Mouse (Mus musculus): ENCODE data around the gene March5.
"Not testable (repeated sequence)": the region's sequence is repeated elsewhere in the genome, so short reads cannot be mapped to it uniquely, and the experiment has no call there.

The March5 gene

GRCm38 (mm10) chr19:37208986-37209385 is 1.6 kb downstream of the March5 start:
- DNase-seq (ENCODE audit: low read depth, low spot score) = no peak

- no peak for DNase-seq (ENCODE audit: low read depth, low spot score)
Measured at GRCm38 (mm10) chr19:37209467-37210128, 2.3 kb downstream of the March5 start.

DNA sequence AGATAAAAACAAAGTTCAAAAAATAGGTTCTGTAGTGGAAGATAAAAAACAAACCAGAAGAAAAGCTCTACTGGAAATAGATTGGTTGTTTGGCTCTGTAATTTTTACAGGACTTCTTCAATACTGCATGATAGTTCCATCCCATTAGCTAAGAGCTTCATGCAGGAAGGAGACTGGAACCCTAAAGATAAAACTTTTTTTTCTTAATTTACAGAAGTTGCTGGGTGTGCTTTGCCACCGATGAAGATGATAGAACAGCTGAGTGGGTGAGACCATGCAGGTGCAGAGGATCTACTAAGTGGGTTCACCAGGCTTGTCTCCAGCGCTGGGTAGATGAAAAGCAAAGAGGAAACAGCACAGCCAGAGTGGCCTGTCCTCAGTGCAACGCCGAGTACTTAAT is 3.1 kb downstream of the March5 start:
- DNase-seq (ENCODE audit: low read depth, low spot score) = no peak

- no peak for DNase-seq (ENCODE audit: low read depth, low spot score)
Measured at GRCm38 (mm10) chr19:37211416-37211815, 4.1 kb downstream of the March5 start.

- DNase-seq (ENCODE audit: low read depth, low spot score) = no peak
Measured at GRCm38 (mm10) chr19:37214711-37215110, 7.4 kb downstream of the March5 start.

DNA sequence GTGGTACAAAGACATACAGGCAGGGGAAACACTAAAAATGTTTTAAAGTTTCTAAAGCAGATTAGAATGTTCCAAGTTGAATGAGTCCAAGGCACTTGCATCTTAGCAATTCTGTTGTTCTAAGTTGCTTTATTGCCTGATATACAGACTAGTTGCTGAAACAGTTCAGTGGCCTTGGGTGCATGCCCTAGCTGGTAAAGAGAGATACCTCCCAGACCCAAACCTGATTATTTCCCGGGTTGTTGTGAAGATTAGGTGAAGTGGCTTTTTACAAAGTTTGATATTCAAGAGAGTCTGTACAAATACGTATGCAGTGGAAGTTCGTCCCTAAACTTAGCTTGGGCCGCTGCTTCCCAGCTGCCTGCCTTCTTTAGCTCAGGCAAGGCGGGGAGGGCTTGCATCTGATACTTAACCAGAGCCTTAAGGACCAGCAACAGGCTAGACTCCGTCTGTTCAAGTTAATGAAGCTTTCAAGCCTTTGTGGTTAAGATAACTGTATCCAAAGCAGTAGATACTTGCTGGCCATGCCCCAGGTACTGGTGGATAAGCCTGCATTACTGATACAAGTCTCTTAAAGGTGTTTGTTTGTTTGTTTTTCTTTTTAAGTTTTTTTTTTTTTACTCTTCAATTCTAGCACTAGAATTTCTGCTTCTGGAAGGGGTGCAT is 18.0 kb downstream of the March5 start:
- no peak for DNase-seq (ENCODE audit: low read depth, low spot score)

- DNase-seq (ENCODE audit: low read depth, low spot score) = not testable (repeated sequence)
Measured at GRCm38 (mm10) chr19:37232598-37232997, 25.3 kb downstream of the March5 start.

GRCm38 (mm10) chr19:37233561-37234539 is 26.5 kb downstream of the March5 start:
- DNase-seq (ENCODE audit: low read depth, low spot score) = no peak

DNA sequence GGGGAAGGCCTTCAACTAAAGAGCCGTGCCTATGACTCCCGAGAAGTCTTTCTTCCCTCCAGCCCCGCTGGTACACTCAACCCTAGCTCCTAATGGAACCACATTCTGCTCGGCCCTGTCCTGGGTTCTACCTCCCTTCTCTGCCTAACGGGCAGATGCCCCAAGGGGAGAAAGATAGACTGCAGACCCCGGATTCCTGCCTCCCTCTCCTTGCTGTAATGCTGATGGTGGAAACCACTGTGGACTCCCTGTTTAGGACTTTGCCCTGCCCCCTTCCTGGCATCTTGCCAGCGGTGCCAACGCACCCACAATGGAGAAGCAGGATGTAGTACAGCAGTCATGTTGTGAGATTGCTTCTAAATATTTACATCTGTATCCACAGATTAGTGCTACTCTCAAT is 28.5 kb downstream of the March5 start:
- no peak for DNase-seq (ENCODE audit: low read depth, low spot score)

GRCm38 (mm10) chr19:37237306-37237705 is 30.0 kb downstream of the March5 start:
- DNase-seq (ENCODE audit: low read depth, low spot score) = no peak

GRCm38 (mm10) chr19:37237712-37238437 is 30.5 kb downstream of the March5 start:
- no peak for DNase-seq (ENCODE audit: low read depth, low spot score)

DNA sequence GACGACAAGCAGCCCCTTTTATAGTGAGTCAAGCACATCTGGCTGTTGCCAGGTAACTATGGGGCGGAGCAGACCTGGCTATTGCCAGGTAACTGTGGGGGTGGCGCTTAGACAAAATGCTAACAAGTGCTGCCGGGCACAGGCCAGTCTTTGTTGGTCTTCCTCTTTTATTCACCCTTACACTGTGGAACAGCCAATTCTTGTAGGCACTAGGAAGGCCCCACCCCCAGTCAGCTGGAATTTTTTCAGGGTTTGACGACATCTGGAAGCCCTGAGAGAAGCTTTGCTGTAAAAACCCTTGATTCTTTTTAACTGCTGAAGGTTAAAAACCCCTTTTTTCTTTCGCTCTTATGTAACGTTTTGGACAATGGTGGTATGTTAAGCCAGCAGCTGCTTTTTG is 31.3 kb downstream of the March5 start:
- DNase-seq (ENCODE audit: low read depth, low spot score) = peak; percentile 55

GRCm38 (mm10) chr19:37239096-37239495 is 31.8 kb downstream of the March5 start:
- DNase-seq (ENCODE audit: low read depth, low spot score) = no peak

DNA sequence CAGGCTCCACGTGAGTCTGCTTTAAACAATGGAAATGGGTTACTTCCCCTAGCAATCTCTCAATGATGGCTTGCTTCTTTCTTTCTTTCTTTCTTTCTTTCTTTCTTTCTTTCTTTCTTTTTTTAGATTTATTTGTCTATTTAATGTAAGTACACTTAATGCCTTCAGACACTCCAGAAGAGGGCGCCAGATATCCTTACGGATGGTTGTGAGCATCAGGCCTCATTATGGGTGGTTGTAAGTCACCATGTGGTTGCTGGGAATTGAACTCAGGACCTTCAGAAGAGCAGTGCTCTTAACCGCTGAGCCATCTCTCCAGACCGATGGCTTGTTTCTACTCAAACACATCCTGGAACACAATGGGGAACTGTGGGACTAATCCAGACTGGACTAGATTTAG is 33.9 kb downstream of the March5 start:
- no peak for DNase-seq (ENCODE audit: low read depth, low spot score)

DNA sequence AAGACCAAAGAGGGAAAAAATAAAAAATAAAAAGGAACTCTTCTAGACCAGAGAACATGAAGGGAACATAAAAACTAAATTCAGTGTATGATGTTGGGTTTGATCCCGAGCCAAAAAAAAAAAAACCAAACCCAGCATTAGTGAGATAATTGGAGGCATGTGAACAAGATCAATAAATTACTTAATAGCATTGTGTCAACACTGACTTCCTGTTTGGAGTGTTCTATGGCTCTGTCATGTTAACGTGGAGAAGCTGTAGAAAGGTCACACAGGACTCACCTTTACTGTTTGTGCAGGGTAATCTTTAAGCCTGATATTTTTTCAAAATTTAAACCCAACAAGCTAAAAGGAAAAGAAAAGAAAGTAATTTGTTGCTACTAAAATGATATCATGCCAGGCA is 35.4 kb downstream of the March5 start:
- DNase-seq (ENCODE audit: low read depth, low spot score) = no peak

GRCm38 (mm10) chr19:37246859-37247258 is 39.5 kb downstream of the March5 start:
- no peak for DNase-seq (ENCODE audit: low read depth, low spot score)

GRCm38 (mm10) chr19:37248199-37248598 is 40.9 kb downstream of the March5 start:
- DNase-seq (ENCODE audit: low read depth, low spot score) = no peak

- DNase-seq (ENCODE audit: low read depth, low spot score) = no peak
Measured at GRCm38 (mm10) chr19:37252104-37252503, 44.8 kb downstream of the March5 start.

GRCm38 (mm10) chr19:37255321-37255720 is 48.0 kb downstream of the March5 start:
- peak; percentile 96 for DNase-seq (ENCODE audit: low read depth, low spot score)

DNA sequence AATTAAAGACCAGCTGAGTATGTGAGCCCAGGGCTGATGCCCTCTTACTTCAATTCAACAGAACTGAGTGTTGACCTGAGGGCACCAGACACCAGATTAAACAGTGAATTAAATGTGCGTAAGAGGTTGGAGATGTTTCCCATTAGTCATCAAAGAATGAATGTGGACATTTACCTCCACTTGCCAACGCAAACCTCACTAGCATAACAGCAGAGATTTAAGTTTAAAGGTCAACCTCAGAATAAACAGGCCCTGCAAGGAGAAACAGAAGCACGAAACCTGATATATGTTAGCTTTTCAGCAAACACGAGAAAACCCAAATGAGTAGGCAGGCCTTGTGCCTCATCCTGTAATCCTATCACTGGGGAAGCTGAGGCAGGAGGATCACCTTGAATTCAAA is 55.0 kb downstream of the March5 start:
- no peak for DNase-seq (ENCODE audit: low read depth, low spot score)

- no peak for DNase-seq (ENCODE audit: low read depth, low spot score)
Measured at GRCm38 (mm10) chr19:37263566-37263942, 56.2 kb downstream of the March5 start.
